Mouse (Mus musculus) liver, embryonic 12.5 days (tissue): ENCODE results near the gene Sgsm3. TPM values are rescaled to one million over a fixed set of nuclear protein-coding genes. Genes with fewer than 3 reads are reported as not detected.
"Not testable (repeated sequence)": the region's sequence is repeated elsewhere in the genome, so short reads cannot be mapped to it uniquely, and the experiment has no call there.

ENCODE experiments used
- ATAC-seq: fragments of 200-750 bp; cut with Nextera tagmentation; 2 replicates; pipeline ENCODE4 v1.8.0; 2017; ENCODE audit warnings: moderate number of reproducible peaks, mild to moderate bottlenecking, moderate library complexity
- H3K27ac ChIP-seq: fragments of 300-500 bp; sonication (generic); 2 replicates; pipeline ENCODE4 v1.5.1; 2016; ENCODE audit warnings: mild to moderate bottlenecking
- H3K27me3 ChIP-seq: fragments of 300-500 bp; sonication (generic); replicated peaks from 2 replicates; pipeline ENCODE4 v1.6.1; 2016; ENCODE audit warnings: mild to moderate bottlenecking, moderate library complexity
- H3K36me3 ChIP-seq: fragments of 300-500 bp; sonication (generic); 2 replicates; pipeline ENCODE4 v1.6.1; 2016; ENCODE audit warnings: mild to moderate bottlenecking, moderate library complexity
- H3K4me1 ChIP-seq: fragments of 300-500 bp; sonication (generic); 2 replicates; pipeline ENCODE4 v1.6.1; 2016
- H3K4me2 ChIP-seq: fragments of 300-500 bp; sonication (generic); 2 replicates; pipeline ENCODE4 v1.6.1; 2016; ENCODE audit warnings: mild to moderate bottlenecking, moderate library complexity
- H3K4me3 ChIP-seq: fragments of 300-500 bp; sonication (generic); 2 replicates; pipeline ENCODE4 v1.5.1; 2016; ENCODE audit warnings: mild to moderate bottlenecking, moderate library complexity
- H3K9ac ChIP-seq: fragments of 300-500 bp; sonication (generic); 2 replicates; pipeline ENCODE4 v1.6.1; 2016; ENCODE audit warnings: mild to moderate bottlenecking, moderate library complexity
- H3K9me3 ChIP-seq: fragments of 300-500 bp; sonication (generic); replicated peaks from 2 replicates; pipeline ENCODE4 v1.6.1; 2016; ENCODE audit warnings: mild to moderate bottlenecking, moderate library complexity
- WGBS: fragments of 180-500 bp; shearing (Covaris S2); methylation state at CpG from one replicate; pipeline ENCODE4 v1.1.7; 2016; ENCODE audit not compliant: insufficient replicate concordance; 5-methylcytosine and 5-hydroxymethylcytosine counted together
- polyA plus RNA-seq: library from polyadenylated mRNA; unstranded; fragments of >200 nt; fragmentation: Nextera tagmentation; extraction: Ambion mirVana; gene quantifications from 2 replicates; pipeline ENCODE4 v1.2.1, GENCODE M21; 2016

The Sgsm3 gene
- 17.6 and 18.1 TPM in 2 replicates for polyA plus RNA-seq

DNA sequence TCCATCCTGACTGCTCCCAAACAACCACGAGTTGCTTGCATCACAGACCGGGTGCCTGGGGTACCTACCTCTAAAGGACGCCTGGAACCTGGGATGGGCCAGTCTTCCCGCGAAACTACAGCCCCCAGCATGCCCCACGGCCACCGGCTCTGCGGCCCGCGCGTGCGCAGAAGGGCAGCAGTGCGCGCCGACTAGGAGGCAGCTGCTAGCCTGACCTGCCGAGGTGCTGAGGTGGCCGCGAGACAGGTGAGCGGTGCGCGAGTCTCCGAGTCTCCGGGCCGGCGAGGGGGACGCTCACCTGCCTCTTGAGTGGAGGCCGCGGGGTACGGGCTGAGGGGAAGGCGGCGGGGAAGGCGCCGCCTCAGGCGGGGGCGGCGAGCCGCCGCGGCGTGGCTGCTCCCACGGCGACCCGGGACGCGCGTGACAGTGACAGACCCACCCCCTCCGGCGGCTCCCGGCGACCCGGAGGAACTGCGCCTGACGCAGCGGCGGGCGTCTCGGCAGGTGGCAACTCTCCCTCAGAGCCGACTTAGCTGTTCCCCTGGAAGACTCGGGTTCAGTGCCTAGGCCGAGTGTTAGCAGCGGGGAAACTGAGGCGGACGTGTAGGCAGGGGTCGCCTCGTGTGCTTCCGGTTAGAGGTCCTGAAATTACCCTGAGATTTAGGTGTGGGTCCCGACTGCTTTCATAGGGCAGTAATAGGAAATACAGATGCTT is at the start of gene Sgsm3:
Sgsm3 (plus strand) TSS at position 146 of the 715 bp plus-strand sequence.
- WGBS: under 1% methylated on average over 67 of the region's 67 CpGs
- no peaks in the 10 kb centered on the region for H3K27me3 ChIP-seq
- peak within 1 kb of the TSS; percentile 57 for H3K27ac ChIP-seq
- peak; percentile 87 for ATAC-seq
- peak within 1 kb of the TSS; percentile 83 for H3K4me3 ChIP-seq
- no peaks in the 10 kb centered on the region for H3K9me3 ChIP-seq
- H3K4me1 ChIP-seq: peaks cover 42% of the 10 kb centered on the region
- H3K36me3 ChIP-seq: no peaks in the 10 kb centered on the region
- peak within 1 kb of the TSS; percentile 92 for H3K4me2 ChIP-seq
- H3K9ac ChIP-seq: peak within 1 kb of the TSS; percentile 86

DNA sequence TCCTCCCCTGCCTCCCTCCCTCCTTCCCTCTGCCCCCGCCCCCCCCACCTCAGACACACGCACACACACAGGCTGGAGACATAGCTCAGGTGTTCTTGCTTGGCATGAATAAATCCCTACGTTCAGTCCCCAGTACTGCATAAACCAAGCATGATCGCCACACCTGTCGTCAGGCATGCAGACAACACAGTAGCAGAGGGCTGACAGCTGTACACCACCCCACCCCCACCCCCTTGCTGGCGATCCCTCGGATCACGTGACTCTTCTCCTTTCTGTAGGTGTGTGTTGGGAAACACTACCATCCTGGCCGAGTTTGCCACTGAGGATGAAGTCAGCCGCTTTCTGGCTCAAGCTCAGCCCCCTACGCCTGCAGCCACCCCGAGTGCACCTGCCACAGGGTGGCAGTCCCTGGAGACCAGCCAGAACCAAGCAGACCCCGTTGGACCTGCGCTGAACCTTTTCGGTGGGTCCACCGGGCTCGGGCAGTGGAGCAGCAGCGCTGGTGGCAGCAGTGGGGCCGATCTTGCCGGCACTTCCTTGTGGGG is 48.7 kb upstream of the Sgsm3 start:
- peaks cover 21% of the 10 kb centered on the region for H3K4me1 ChIP-seq
- H3K27me3 ChIP-seq: no peaks in the 10 kb centered on the region
- no peak overlapping the region for H3K4me2 ChIP-seq
- H3K9me3 ChIP-seq: no peaks in the 10 kb centered on the region
- ATAC-seq: no peak
- peaks cover 93% of the 10 kb centered on the region for H3K36me3 ChIP-seq
- WGBS: 88% methylated on average over 20 of the region's 20 CpGs
- H3K27ac ChIP-seq: no peak overlapping the region
- H3K9ac ChIP-seq: no peak overlapping the region
- no peak overlapping the region for H3K4me3 ChIP-seq

DNA sequence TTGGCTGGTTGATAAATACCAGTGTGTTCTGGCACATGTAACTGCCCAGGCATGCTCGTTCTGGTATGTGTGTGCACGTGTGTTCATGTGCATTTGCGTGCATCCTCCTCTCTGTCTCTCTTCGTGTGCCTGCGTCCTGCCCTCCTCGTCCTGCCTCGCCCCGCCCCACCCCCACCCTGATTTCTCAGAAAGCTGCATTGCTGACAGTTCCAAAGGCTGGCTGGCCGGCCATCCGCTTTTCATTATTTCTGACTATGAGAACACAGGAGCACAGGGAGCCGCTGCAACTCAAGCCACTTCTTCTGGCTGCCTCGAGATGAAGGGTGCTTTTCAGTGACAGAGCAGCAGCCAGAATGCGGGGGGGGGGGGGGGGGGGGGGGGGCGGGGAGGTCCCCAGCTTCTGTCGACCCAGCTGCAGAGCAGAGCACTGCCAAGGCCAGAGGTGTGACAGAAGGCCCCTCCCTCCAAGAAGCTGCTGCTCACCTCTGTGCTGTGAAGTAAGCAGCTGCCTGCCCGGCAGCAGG is 47.5 kb upstream of the Sgsm3 start:
- 0 out of 2 replicates have a peak overlapping the region, but pooled peaks have one; percentile 3 for H3K4me2 ChIP-seq
- ATAC-seq: peak; percentile 60; the same call in 1 of the 2 replicates
- peak overlapping the region; percentile 22; the same call in 1 of the 2 replicates for H3K27ac ChIP-seq
- H3K36me3 ChIP-seq: peaks cover 93% of the 10 kb centered on the region
- no peaks in the 10 kb centered on the region for H3K27me3 ChIP-seq
- peaks cover 30% of the 10 kb centered on the region for H3K4me1 ChIP-seq
- 40% methylated on average over 15 of the region's 16 CpGs for WGBS
- H3K9ac ChIP-seq: no peak overlapping the region
- no peak overlapping the region for H3K4me3 ChIP-seq
- no peaks in the 10 kb centered on the region for H3K9me3 ChIP-seq

DNA sequence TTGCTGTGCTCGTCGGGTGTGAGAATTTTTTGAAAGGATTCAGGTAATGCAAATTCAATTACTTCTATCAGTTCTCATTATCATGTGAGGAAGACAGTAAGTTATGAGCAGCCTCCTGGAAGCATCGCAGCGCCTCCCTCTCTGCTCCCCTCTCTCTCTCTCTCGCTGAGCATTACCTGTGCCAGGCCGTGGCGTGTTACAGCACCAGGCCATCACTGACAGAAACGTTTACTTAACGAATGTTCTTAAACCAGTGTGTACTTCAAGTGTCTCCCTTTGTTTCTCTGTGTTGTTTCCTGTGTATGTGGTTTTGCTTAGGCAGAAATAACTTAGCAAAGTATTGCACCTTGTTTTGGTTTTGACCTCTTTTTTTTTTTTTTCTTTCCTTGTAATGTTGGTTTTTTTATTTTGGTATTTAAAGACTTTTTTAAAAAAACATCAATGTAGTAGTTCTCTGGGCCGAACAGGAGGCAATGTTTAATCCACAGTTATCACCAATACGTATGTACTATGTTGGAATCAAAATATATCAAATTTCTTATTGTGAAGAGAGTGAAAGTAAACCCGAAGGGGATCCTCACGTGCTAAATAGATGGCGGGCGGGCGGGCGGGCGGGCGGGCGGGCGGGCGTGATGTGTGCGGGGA is 46.8 kb upstream of the Sgsm3 start:
- H3K4me3 ChIP-seq, H3K9ac ChIP-seq, ATAC-seq, H3K27me3 ChIP-seq, H3K27ac ChIP-seq, H3K4me2 ChIP-seq, H3K9me3 ChIP-seq: not testable (repeated sequence)
- Histone ChIP-seq H3K4me1 (peaks cover 30% of the 10 kb centered on the region), H3K36me3 (peaks cover 93% of the 10 kb centered on the region)
- WGBS: 85% methylated on average over 23 of the region's 23 CpGs

DNA sequence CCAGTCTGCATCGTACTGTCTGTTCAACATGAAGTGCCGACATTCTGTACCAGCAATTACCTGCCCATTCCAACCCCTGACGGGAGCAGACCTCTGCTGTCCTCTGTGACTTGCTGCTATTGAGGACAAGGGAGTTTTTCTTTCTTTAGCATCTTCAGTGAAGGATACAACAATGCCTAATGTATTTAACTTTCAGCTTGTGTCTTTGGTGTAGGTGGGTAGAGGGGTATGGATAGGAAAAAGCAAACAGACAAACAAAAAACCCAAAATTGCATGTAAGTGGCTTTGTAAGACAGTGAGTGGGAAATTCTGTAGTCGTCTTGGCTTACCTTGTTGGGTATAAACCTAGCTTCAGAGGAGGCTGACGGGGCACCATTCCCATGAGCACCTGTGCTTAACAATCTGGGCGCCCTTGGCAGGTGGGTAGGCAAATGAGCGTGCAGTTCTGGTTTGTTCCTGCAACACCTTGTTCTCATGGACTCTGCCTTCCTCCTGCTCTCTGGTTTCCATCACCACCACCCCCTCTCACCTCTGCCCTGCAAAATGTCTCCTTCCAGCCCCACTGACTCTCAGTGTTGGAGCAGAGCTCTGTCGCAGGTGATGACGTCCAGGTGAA is 46.1 kb upstream of the Sgsm3 start:
- no peaks in the 10 kb centered on the region for H3K9me3 ChIP-seq
- H3K36me3 ChIP-seq: peaks cover 92% of the 10 kb centered on the region
- 92% methylated on average over 9 of the region's 9 CpGs for whole genome bisulfite sequencing
- no peak overlapping the region for H3K9ac ChIP-seq
- no peaks in the 10 kb centered on the region for H3K27me3 ChIP-seq
- H3K4me1 ChIP-seq: peaks cover 30% of the 10 kb centered on the region
- no peak overlapping the region for H3K4me3 ChIP-seq
- no peak overlapping the region for H3K4me2 ChIP-seq
- ATAC-seq: no peak
- no peak overlapping the region for H3K27ac ChIP-seq

DNA sequence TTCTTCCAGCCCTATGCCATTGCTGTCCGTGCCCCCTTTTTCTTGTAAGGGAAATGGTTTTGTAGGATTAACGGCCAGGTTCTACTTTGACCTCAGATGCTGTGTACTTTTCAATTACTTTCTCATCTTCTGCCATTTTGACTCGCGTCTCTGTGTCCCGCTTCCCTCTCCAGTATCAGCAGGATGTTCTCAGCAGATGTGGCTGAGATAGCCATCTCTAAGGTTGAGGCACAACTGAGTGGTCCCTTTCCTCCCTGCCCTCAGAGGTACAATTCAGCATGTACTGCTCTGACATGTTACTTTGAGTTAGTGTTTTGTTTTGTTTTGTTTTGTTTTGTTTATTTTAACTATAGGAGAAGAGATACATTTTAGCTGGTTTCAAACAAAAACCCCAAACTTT is 42.7 kb upstream of the Sgsm3 start:
- H3K4me1 ChIP-seq: peaks cover 34% of the 10 kb centered on the region
- H3K4me2 ChIP-seq: no peak overlapping the region
- H3K27me3 ChIP-seq: no peaks in the 10 kb centered on the region
- H3K9ac ChIP-seq: no peak overlapping the region
- ATAC-seq: no peak
- peaks cover 84% of the 10 kb centered on the region for H3K36me3 ChIP-seq
- no peak overlapping the region for H3K4me3 ChIP-seq
- no peaks in the 10 kb centered on the region for H3K9me3 ChIP-seq
- WGBS: 40% methylated on average over 5 of the region's 5 CpGs
- no peak overlapping the region for H3K27ac ChIP-seq

DNA sequence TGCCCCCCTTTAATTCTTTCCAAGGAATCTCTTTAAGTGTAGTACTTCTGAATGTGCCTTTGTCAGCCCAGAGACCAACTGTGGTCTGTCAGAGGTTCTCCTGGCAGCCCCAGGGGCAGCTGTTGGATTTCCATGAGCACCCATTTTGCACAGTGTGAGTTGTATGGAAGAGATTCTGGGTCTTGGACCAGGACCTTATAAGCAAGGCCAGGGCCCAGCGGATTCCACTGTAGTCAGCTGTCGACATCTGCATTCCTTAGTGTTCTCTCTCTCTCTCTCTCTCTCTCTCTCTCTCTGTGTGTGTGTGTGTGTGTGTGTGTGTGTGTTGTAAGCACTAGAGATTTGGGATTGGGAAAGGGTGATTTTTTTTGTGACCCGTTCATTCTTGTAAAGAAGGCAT is 40.9 kb upstream of the Sgsm3 start:
- no peak for ATAC-seq
- H3K4me3 ChIP-seq: no peak overlapping the region
- H3K9ac ChIP-seq: no peak overlapping the region
- peaks cover 79% of the 10 kb centered on the region for H3K36me3 ChIP-seq
- no peaks in the 10 kb centered on the region for H3K9me3 ChIP-seq
- no peak overlapping the region for H3K4me2 ChIP-seq
- peaks cover 28% of the 10 kb centered on the region for H3K4me1 ChIP-seq
- WGBS: 85% methylated on average over 3 of the region's 3 CpGs
- no peak overlapping the region for H3K27ac ChIP-seq
- no peaks in the 10 kb centered on the region for H3K27me3 ChIP-seq

DNA sequence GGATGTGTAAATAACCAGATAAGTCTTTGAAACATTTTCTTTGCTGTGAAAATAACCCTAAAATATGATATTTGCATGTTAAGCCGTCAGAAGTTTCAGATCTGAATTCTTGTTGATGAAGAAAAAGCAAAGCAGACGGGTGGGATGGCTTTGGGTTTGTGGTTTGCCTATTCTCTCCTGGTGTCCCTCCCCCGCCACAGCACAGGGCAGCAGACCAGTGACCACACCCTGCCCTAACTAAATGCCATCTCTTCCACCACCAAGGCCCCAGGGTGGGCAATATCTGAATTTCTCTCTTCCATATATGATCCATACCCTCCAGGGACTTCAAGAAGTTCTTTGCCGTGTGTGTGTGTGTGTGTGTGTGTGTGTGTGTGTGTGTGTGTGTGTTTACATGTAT is 39.0 kb upstream of the Sgsm3 start:
- Histone ChIP-seq H3K9ac (no peak overlapping the region), H3K27me3 (no peaks in the 10 kb centered on the region), H3K4me1 (peaks cover 23% of the 10 kb centered on the region), H3K27ac (no peak overlapping the region), H3K36me3 (peaks cover 67% of the 10 kb centered on the region), H3K4me2 (no peak overlapping the region), H3K9me3 (no peaks in the 10 kb centered on the region), H3K4me3 (no peak overlapping the region)
- 60% methylated on average over 4 of the region's 4 CpGs for WGBS
- ATAC-seq: no peak

DNA sequence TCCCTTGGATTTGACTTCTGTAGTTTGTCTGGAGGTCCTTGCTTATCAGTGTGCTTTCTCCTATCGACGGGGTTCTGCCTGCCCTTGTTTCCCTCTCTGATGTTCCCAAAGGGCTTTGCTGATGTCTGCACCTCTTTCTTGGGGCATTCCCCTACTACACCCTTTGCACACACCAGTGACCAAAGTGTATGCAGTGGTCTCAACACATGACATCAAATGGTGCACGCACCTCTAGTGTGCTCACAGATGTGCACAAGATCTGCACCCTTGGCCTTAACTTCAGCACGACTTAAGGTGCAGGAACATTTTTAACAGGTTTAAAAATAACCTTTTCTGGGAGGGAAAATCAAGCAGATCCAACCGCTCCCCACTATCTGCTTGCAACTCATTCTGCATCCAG is 38.2 kb upstream of the Sgsm3 start:
- no peak overlapping the region for H3K4me3 ChIP-seq
- no peak overlapping the region for H3K9ac ChIP-seq
- no peak for ATAC-seq
- H3K4me1 ChIP-seq: peaks cover 19% of the 10 kb centered on the region
- H3K27ac ChIP-seq: no peak overlapping the region
- H3K27me3 ChIP-seq: no peaks in the 10 kb centered on the region
- 56% methylated on average over 5 of the region's 5 CpGs for WGBS
- H3K4me2 ChIP-seq: no peak overlapping the region
- peaks cover 59% of the 10 kb centered on the region for H3K36me3 ChIP-seq
- H3K9me3 ChIP-seq: no peaks in the 10 kb centered on the region

DNA sequence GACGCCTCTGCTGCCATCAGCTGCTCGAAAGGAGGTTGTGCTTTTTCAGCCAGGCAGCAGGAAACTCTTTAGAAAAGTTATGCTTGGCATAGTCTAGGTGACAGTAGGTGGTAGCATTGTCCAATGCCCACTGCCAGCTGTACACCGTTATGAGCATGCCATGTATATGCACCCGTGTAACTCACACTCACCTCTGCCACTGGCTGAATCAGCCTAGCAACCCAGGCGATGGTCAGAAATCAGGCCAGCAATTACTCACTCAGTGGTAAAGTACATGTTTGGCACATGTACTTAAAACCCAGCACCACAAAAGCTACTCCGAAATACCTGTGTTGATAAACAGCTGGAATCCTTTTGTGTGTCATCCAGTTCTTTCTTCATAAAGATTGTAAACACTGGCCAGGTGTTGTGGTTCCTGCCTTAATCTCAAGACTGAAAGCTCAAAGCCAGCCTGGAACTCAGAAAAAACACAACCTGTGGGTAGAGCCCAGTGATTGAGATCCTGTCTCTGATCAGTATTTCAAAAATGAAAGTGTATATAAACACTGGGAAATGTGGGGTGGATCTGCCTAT is 36.0 kb upstream of the Sgsm3 start:
- no peaks in the 10 kb centered on the region for H3K9me3 ChIP-seq
- no peak overlapping the region for H3K4me2 ChIP-seq
- WGBS: 88% methylated on average over 6 of the region's 6 CpGs
- no peak for ATAC-seq
- H3K4me1 ChIP-seq: peaks cover 18% of the 10 kb centered on the region
- no peak overlapping the region for H3K9ac ChIP-seq
- no peak overlapping the region for H3K4me3 ChIP-seq
- peaks cover 38% of the 10 kb centered on the region for H3K36me3 ChIP-seq
- H3K27ac ChIP-seq: no peak overlapping the region
- no peaks in the 10 kb centered on the region for H3K27me3 ChIP-seq

DNA sequence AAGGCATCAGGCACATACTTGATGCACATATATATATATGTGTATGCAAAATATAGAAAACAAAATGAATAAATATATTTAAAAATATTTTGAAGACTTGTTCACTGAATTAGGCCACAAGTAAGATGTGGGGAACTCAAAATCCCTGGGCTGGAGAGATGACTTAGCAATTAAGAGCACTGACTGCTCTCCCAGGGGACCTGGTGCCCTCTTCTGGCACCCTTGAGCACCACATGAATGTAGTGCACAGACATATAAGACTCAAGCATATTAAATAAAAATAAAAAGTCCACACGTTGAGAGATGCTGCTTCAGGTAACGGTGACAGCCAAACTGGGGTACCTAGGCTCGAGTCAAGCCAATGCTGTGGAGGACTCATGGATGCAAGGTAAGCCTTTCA is 31.7 kb upstream of the Sgsm3 start:
- peaks cover 25% of the 10 kb centered on the region for H3K4me1 ChIP-seq
- no peak overlapping the region for H3K27ac ChIP-seq
- no peak overlapping the region for H3K4me3 ChIP-seq
- 31% methylated on average over 3 of the region's 3 CpGs for WGBS
- no peak overlapping the region for H3K4me2 ChIP-seq
- H3K9ac ChIP-seq: no peak overlapping the region
- no peak for ATAC-seq
- peaks cover 22% of the 10 kb centered on the region for H3K36me3 ChIP-seq
- no peaks in the 10 kb centered on the region for H3K9me3 ChIP-seq
- no peaks in the 10 kb centered on the region for H3K27me3 ChIP-seq
